Mouse (Mus musculus) liver, embryonic 13.5 days (tissue): ENCODE measurements at regions not wholly inside any gene's neighbourhood (a gene's known extent, or its start where the extent isn't known, plus 50 kb on each side); places are given as distances from the start of the nearest gene placed in this dataset.
A peak's percentile ranks its signal among the peaks of the same experiment; 100 is the strongest.

Experiments
- ATAC-seq: fragments of 200-750 bp; cut with Nextera tagmentation; 2 replicates; pipeline ENCODE4 v1.8.0; 2017; ENCODE audit warnings: low read depth, mild to moderate bottlenecking, moderate number of reproducible peaks, moderate library complexity
- DNase-seq: peaks from one replicate; pipeline ENCODE4 v3.0.0; 2022
- H3K27ac ChIP-seq: fragments of 300-500 bp; sonication (generic); 2 replicates; pipeline ENCODE4 v1.5.1; 2015; ENCODE audit warnings: moderate library complexity, mild to moderate bottlenecking, inconsistent platforms
- H3K27me3 ChIP-seq: fragments of 300-500 bp; sonication (generic); 2 replicates; pipeline ENCODE4 v1.6.1; 2015; ENCODE audit warnings: mild to moderate bottlenecking, inconsistent platforms
- H3K36me3 ChIP-seq: fragments of 300-500 bp; sonication (generic); 2 replicates; pipeline ENCODE4 v1.6.1; 2015; ENCODE audit warnings: mild to moderate bottlenecking, inconsistent platforms
- H3K4me1 ChIP-seq: fragments of 300-500 bp; sonication (generic); replicated peaks from 2 replicates; pipeline ENCODE4 v1.6.1; 2015; ENCODE audit warnings: inconsistent platforms
- H3K4me2 ChIP-seq: fragments of 300-500 bp; sonication (generic); 2 replicates; pipeline ENCODE4 v1.6.1; 2015; ENCODE audit warnings: inconsistent platforms, mild to moderate bottlenecking, moderate library complexity
- H3K4me3 ChIP-seq: fragments of 300-500 bp; sonication (generic); replicated peaks from 2 replicates; pipeline ENCODE4 v1.5.1; 2015; ENCODE audit warnings: mild to moderate bottlenecking, inconsistent platforms
- H3K9ac ChIP-seq: fragments of 300-500 bp; sonication (generic); 2 replicates; pipeline ENCODE4 v1.6.1; 2015; ENCODE audit warnings: mild to moderate bottlenecking, inconsistent platforms
- H3K9me3 ChIP-seq: fragments of 300-500 bp; sonication (generic); replicated peaks from 2 replicates; pipeline ENCODE4 v1.6.1; 2016; ENCODE audit warnings: inconsistent platforms
- WGBS: fragments of 180-500 bp; shearing (Covaris S2); methylation state at CpG from one replicate; pipeline ENCODE4 v1.1.7; 2015; ENCODE audit not compliant: insufficient replicate concordance; 5-methylcytosine and 5-hydroxymethylcytosine counted together

DNA sequence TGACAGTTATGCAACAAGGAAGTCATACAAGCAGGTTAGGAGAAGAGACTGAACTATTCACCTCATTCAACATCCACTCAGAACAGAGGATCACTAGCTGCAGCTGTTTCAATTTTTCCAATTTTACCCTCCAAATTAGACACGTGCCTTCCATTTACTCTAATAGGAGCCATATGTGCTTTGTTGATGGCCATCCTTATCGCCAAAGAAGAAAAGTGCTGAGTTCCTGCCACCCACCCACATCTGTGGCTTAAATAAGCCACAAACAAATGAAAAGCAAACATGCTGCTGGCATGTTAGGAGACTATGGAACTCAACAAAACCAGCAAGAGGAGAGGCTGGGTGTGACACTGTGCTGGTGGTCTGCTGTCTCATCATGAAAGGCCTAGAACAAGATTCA is 1786.1 kb downstream of the 9330182O14Rik start:
- no peak for DNase-seq
- Histone ChIP-seq H3K4me1 (no peaks in the 10 kb centered on the region), H3K9me3 (no peaks in the 10 kb centered on the region), H3K9ac (no peak overlapping the region), H3K27ac (no peak overlapping the region), H3K36me3 (no peaks in the 10 kb centered on the region), H3K4me3 (no peak overlapping the region), H3K4me2 (no peak overlapping the region), H3K27me3 (no peaks in the 10 kb centered on the region)
- ATAC-seq = no peak
- WGBS = 55% methylated on average over 2 of the region's 2 CpGs

DNA sequence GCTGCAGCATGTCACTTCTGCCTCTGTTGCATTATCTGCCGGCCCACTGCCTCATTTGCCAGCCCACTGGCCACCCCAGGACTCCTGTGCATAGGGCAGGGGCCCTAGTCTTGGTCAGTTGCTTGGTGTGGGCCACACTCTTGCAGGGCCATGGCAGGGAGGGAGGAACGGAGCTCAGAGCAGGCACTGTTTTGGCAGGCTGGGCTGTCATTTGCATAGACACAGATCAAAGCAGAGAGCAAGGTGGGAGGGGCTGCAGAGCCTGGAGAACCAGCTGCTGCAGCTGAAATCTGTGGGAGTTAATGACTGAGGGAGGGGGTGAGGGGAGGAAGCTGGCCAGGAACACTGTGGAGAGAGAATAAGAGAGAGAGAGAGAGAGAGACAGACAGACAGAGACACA is 1802.5 kb downstream of the 9330182O14Rik start:
- Histone ChIP-seq H3K4me3 (no peak overlapping the region), H3K4me1 (no peaks in the 10 kb centered on the region), H3K36me3 (no peaks in the 10 kb centered on the region), H3K27me3 (no peaks in the 10 kb centered on the region), H3K27ac (no peak overlapping the region), H3K4me2 (no peak overlapping the region), H3K9me3 (no peaks in the 10 kb centered on the region), H3K9ac (no peak overlapping the region)
- ATAC-seq (no peak), DNase-seq (no peak)
- 56% methylated on average over 2 of the region's 2 CpGs for WGBS

DNA sequence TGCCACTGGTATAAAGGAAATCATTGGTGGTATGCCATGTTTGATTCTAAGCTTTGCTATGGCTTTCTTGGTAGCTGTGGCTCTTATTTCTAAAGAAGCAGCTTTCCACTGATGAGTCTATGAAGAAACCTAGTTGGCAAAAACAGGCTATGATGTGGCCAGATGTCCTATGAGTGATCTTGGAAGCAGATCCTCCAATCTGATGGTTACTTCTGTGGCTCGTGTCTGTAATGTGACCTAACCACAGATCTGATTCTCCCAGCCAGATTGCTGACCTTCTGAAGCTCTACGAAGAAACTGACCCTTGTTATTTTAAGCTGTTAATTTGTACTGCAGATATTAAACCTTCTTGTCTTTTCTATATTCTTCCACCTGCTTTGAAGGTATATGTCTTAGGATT is 1811.1 kb downstream of the 9330182O14Rik start:
- WGBS = 51% methylated on average over 2 of the region's 2 CpGs
- H3K9me3 ChIP-seq = no peaks in the 10 kb centered on the region

DNA sequence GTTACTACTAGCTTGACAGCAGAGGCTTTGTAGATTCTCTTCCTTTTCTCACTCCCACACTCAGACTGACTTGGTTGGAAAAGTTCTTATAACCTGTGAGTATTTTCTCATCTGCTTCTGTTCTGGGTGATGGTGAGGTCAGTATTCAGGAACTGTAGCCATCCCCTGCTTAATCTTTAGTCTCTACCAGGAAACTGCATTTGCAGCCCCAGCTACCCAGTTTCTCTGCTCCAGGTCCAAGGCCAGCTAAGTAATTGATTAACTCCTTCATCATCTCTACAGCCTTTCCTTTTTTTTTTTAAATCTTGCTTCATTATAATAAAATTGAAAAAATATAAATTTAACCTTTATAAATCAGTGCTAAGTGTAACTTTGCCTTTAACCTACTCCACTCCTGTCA is 1813.7 kb downstream of the 9330182O14Rik start:
- H3K4me2 ChIP-seq = no peak overlapping the region
- no peak for ATAC-seq
- no peaks in the 10 kb centered on the region for H3K9me3 ChIP-seq
- no peak for DNase-seq
- H3K9ac ChIP-seq = no peak overlapping the region
- H3K36me3 ChIP-seq = no peaks in the 10 kb centered on the region
- no peak overlapping the region for H3K4me3 ChIP-seq
- H3K4me1 ChIP-seq = peaks cover 3% of the 10 kb centered on the region; the same call in 1 of the 2 replicates
- H3K27ac ChIP-seq = no peak overlapping the region
- H3K27me3 ChIP-seq = no peaks in the 10 kb centered on the region

More for the DNA sequence above, 1811.1 kb downstream of the 9330182O14Rik start:
- Histone ChIP-seq H3K9ac (no peak overlapping the region), H3K27me3 (no peaks in the 10 kb centered on the region), H3K4me2 (no peak overlapping the region), H3K4me1 (peaks cover 3% of the 10 kb centered on the region; the same call in 1 of the 2 replicates), H3K36me3 (no peaks in the 10 kb centered on the region), H3K4me3 (no peak overlapping the region), H3K27ac (no peak overlapping the region)
- DNase-seq (no peak), ATAC-seq (no peak)

DNA sequence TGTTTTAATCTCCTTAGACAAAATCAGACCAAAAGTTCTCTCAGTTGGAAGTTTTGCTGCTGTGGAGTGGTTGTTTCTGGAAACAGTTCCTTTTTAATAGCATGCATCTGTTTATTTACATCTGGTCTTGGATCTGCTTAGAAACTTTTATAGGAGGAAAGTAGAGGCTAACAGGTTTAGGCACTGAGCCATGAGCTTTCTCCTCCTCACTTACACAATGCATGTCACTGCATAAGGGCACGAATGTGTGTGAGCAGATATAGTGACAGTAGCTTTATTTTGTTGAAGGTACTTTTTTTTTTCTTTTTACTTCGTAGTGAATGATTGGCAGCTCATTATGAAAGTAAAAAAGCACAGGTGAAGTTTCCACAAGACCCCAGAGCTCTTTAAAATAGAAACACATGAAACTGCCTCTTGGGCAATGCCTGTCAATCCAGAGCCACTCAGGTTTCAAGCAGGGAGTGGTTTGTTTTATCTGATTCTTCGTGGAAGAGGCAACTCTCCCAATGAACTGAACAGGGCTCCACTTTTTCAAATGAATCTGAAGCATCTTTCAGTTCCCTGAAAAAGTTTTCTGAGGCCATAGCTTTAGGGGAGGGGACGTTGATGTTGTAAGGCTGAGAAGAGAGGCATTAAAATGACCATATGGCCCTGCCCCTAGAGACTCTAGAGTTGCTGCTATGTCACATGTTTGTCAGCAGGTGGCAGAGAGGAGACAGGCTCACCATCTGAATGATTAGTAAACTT is 1814.4 kb downstream of the 9330182O14Rik start:
- Histone ChIP-seq H3K9me3 (no peaks in the 10 kb centered on the region), H3K4me3 (no peak overlapping the region), H3K27ac (no peak overlapping the region), H3K27me3 (no peaks in the 10 kb centered on the region), H3K36me3 (no peaks in the 10 kb centered on the region), H3K4me2 (no peak overlapping the region), H3K9ac (no peak overlapping the region), H3K4me1 (peaks cover 3% of the 10 kb centered on the region; the same call in 1 of the 2 replicates)
- DNase-seq (no peak), ATAC-seq (0 out of 2 replicates have a peak, but pooled peaks have one; percentile 29)
- WGBS = 35% methylated on average over 4 of the region's 4 CpGs

DNA sequence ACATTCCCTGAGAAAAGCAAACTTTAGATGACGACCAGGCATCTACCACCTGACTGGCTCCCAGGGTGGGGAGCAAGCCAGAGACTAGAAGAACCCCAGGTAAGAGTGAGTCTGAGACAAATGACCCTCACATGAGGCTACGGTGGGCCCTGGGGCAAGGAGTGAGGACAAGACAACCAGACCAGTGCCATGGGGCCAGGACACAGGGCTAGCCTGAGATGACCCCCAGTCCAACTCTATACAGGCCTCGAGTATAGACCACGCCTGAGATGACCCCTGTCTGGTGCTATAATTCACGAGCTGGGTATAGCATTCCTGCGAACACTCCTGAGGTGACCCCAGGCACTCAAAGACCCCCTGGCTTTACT is 1814.9 kb downstream of the 9330182O14Rik start:
- H3K4me3 ChIP-seq = no peak overlapping the region
- WGBS = 49% methylated on average over 6 of the region's 6 CpGs
- peak; percentile 51; the same call in 1 of the 2 replicates for ATAC-seq
- no peaks in the 10 kb centered on the region for H3K27me3 ChIP-seq
- H3K27ac ChIP-seq = no peak overlapping the region
- peaks cover 3% of the 10 kb centered on the region; the same call in 1 of the 2 replicates for H3K4me1 ChIP-seq
- H3K4me2 ChIP-seq = no peak overlapping the region
- DNase-seq = no peak
- no peaks in the 10 kb centered on the region for H3K36me3 ChIP-seq
- H3K9me3 ChIP-seq = no peaks in the 10 kb centered on the region
- no peak overlapping the region for H3K9ac ChIP-seq

DNA sequence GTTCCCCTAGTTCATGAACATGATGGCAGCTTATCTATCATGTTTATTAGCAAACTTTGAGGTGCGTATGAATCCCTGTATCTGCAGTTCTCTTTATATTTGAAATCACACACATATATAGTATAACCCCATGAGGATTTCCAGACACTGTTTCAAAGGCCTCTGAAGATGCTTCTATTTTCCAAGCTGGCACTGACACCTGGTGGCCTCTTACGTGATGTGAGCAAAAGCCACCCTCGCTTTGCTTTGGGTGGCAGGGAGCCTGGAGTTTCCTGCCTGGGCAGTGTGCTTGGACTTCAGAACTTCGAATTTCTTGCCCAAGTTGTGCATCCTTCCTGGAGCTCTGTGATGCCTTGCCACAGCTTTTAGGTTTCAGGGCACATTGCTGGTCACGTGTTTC is 1817.1 kb downstream of the 9330182O14Rik start:
- no peak overlapping the region for H3K27ac ChIP-seq
- ATAC-seq (no peak), DNase-seq (no peak)
- H3K27me3 ChIP-seq = no peaks in the 10 kb centered on the region
- H3K36me3 ChIP-seq = no peaks in the 10 kb centered on the region
- H3K9ac ChIP-seq = no peak overlapping the region
- WGBS = 56% methylated on average over 5 of the region's 5 CpGs
- H3K4me1 ChIP-seq = peaks cover 3% of the 10 kb centered on the region; the same call in 1 of the 2 replicates
- H3K4me3 ChIP-seq = no peak overlapping the region
- no peaks in the 10 kb centered on the region for H3K9me3 ChIP-seq
- no peak overlapping the region for H3K4me2 ChIP-seq

DNA sequence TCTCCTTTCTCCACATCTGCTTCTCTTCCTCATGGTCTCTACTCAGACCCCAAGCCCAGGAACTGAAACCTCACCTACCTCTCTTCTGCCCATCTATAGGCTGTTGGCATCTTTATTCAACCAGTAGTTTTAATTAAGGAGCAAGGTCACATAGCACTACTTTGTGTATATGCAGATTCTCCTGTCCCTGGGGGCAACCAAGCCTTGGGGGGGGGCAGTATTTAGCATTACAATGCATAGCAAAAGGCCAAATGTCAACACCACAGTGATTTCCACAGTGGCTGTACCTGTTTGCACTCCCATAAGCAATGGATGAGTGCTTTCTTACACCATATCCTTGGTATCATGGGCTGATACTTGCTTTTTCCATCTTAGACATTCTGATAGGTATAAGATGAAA is 1826.4 kb downstream of the 9330182O14Rik start:
- ATAC-seq = no peak
- DNase-seq = no peak
- Histone ChIP-seq H3K4me3 (no peak overlapping the region), H3K27ac (no peak overlapping the region), H3K4me2 (no peak overlapping the region), H3K9me3 (no peaks in the 10 kb centered on the region), H3K4me1 (no peaks in the 10 kb centered on the region), H3K36me3 (no peaks in the 10 kb centered on the region), H3K27me3 (no peaks in the 10 kb centered on the region), H3K9ac (no peak overlapping the region)

DNA sequence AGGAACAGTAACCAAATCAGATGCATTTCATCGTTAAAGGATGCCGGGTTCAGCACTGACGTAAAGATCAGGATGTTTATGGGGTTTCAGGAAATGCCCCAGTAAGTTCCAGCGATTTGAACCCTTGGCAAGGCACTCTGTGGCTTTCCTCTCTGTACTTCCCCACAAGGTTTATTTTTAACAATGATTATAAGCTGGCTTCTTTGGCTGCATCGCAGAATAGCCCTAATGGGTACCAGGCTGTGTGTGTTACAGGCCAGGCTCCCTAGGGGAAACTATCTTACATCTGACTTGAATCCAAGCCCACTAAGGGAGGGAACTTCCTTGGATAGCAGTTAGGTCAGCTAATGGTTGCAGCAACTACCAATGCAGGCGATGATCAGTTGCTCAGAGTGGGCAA is 1836.7 kb downstream of the 9330182O14Rik start:
- no peaks in the 10 kb centered on the region for H3K27me3 ChIP-seq
- H3K27ac ChIP-seq = no peak overlapping the region
- no peak overlapping the region for H3K9ac ChIP-seq
- 31% methylated on average over 6 of the region's 6 CpGs for WGBS
- no peaks in the 10 kb centered on the region for H3K4me1 ChIP-seq
- H3K36me3 ChIP-seq = no peaks in the 10 kb centered on the region
- no peak overlapping the region for H3K4me2 ChIP-seq
- DNase-seq = no peak
- no peaks in the 10 kb centered on the region for H3K9me3 ChIP-seq
- no peak overlapping the region for H3K4me3 ChIP-seq
- ATAC-seq = no peak

DNA sequence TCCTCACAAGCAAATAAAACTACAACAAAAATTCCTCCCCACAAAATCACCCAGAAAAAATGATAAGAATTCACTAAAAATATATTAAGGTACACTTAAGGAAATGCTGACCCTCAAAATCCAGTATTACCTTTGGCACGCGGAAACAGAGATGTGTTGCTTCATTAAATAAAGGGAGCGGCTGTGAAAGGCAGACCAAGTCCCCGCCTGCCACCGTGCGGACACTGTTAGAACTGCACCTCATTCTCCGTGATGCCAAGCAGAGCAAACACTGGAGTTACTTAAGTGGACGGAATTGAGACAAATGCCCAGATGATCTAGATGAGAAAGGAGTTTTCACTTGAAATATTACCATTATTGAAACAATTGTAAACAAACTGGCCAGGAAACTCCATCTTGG is 1839.1 kb downstream of the 9330182O14Rik start:
- Histone ChIP-seq H3K27me3 (no peaks in the 10 kb centered on the region), H3K36me3 (no peaks in the 10 kb centered on the region), H3K27ac (no peak overlapping the region), H3K4me3 (no peak overlapping the region), H3K9me3 (no peaks in the 10 kb centered on the region), H3K4me2 (no peak overlapping the region), H3K9ac (no peak overlapping the region), H3K4me1 (no peaks in the 10 kb centered on the region)
- WGBS = 5% methylated on average over 8 of the region's 8 CpGs
- DNase-seq (peak; percentile 40), ATAC-seq (no peak)

DNA sequence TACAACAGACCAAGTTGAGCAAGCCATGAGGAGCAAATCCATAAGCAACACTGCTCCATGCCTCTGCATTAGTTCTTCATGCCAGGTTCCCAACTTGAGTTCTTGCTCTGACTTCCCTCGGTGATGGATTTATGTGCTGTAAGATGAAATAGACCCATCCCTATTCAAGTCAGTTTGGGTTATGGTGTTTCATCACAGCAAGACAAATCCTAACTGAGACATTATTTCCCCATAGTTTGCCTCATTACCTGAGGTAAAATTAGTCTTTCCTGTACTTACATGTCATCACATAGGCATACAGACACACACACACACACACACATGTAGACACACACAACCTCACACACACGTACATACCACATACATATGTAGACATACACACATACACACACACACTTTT is 1843.0 kb downstream of the 9330182O14Rik start:
- H3K9me3 ChIP-seq = no peaks in the 10 kb centered on the region
- no peak overlapping the region for H3K9ac ChIP-seq
- H3K27me3 ChIP-seq = no peaks in the 10 kb centered on the region
- no peak overlapping the region for H3K27ac ChIP-seq
- DNase-seq (no peak), ATAC-seq (no peak)
- 80% methylated on average over 2 of the region's 2 CpGs for WGBS
- no peak overlapping the region for H3K4me3 ChIP-seq
- no peaks in the 10 kb centered on the region for H3K4me1 ChIP-seq
- H3K4me2 ChIP-seq = no peak overlapping the region
- no peaks in the 10 kb centered on the region for H3K36me3 ChIP-seq

DNA sequence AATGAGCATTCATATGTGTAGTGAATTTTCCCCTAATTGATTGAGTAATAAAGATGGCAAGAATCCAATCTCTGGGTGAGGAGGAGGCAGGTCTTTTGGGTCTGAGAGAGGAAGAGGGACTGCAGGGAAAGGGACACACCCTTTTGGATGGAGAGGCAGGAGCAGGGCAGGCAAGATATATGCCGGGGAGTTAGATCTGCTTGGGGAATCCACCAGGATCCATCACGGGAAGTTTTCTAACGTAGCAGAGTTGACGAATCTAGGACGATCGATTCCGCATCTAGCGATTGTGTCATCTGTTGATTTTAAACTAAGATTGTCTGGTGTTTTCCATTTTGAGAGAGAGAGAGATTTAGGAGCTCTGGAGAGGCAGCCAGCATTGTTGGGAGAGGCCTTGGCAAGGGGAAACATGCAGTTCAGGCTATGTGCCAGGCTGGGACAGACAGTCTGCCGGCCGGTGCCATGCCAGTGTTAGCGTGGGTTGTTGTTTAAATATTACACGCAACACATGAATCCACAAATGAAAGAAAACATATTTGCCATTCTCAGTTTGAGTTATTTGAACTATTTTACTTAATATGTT is 1843.6 kb downstream of the 9330182O14Rik start:
- H3K9ac ChIP-seq = no peak overlapping the region
- no peaks in the 10 kb centered on the region for H3K9me3 ChIP-seq
- H3K4me3 ChIP-seq = no peak overlapping the region
- DNase-seq (no peak), ATAC-seq (no peak)
- H3K36me3 ChIP-seq = no peaks in the 10 kb centered on the region
- no peak overlapping the region for H3K27ac ChIP-seq
- H3K4me1 ChIP-seq = no peaks in the 10 kb centered on the region
- no peak overlapping the region for H3K4me2 ChIP-seq
- H3K27me3 ChIP-seq = no peaks in the 10 kb centered on the region
- WGBS = 87% methylated on average over 12 of the region's 12 CpGs
